Mouse (Mus musculus) olfactory bulb, adult 2 months (tissue): ENCODE results near the gene Tnpo1. TPM values are rescaled to one million over a fixed set of nuclear protein-coding genes. Genes with fewer than 3 reads are reported as not detected.

Source experiments
- H3K27ac ChIP-seq: fragments of 200-500 bp; 2 replicates; pipeline ENCODE4 v1.5.1; 2012; ENCODE audit warnings: low read depth, low read length; ENCODE audit not compliant: insufficient read depth
- H3K4me1 ChIP-seq: fragments of 200-500 bp; 2 replicates; pipeline ENCODE4 v1.6.1; 2012; ENCODE audit warnings: low read length; ENCODE audit not compliant: control insufficient read depth, insufficient read depth
- H3K4me3 ChIP-seq: fragments of 200-500 bp; 2 replicates; pipeline ENCODE4 v1.5.1; 2012; ENCODE audit warnings: mild to moderate bottlenecking, low read depth, low read length, moderate library complexity; ENCODE audit not compliant: insufficient read depth
- CTCF ChIP-seq: fragments of 200-500 bp; IDR thresholded peaks from 2 replicates; pipeline ENCODE4 v1.5.1; 2012; ENCODE audit warnings: low read depth, mild to moderate bottlenecking, low read length, moderate library complexity; ENCODE audit not compliant: insufficient read depth
- POLR2A ChIP-seq: fragments of 200-500 bp; IDR thresholded peaks from 2 replicates; pipeline ENCODE4 v1.6.1; 2012; ENCODE audit warnings: mild to moderate bottlenecking, low read depth, low read length, moderate library complexity; ENCODE audit not compliant: insufficient read depth
- WGBS: fragments of 180-500 bp; shearing (Covaris S2); methylation state at CpG from one replicate; pipeline ENCODE4 v1.1.7; 2018; 5-methylcytosine and 5-hydroxymethylcytosine counted together
- polyA plus RNA-seq: library from polyadenylated mRNA; stranded (reverse); fragments of >200 nt; gene quantifications from 2 replicates; pipeline ENCODE4 v1.2.4, GENCODE M21; 2012; ENCODE audit warnings: low replicate concordance; ENCODE audit not compliant: missing spikeins, insufficient read depth, insufficient read length

The Tnpo1 gene
- polyA plus RNA-seq, 1 experiment, result not detected

DNA sequence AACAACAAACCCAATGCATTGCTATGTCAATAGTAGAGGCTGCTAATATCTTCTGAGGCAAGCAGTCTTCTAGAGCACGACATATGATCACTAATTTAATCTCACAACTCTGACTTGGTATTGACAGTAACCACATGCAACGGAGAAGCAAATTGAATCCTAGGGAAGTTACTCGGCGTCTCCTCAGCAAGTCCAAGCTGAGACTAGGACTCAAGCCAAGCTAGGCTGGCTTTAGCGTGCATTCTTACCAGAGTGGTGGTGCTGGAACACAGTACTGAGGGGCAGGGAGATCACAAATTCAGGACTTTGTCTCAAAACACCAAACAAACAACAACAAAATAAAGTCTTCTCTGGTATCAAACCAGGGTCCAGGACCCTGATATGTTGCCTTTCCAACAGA is 28.6 kb downstream of the Tnpo1 start:
- WGBS, result 41% methylated on average over 5 of the region's 5 CpGs
- no peak for TF ChIP-seq POLR2A
- no peak for TF ChIP-seq CTCF
- Histone ChIP-seq H3K4me1 (peaks cover 13% of the 10 kb centered on the region), H3K4me3 (no peak overlapping the region), H3K27ac (no peak overlapping the region)

DNA sequence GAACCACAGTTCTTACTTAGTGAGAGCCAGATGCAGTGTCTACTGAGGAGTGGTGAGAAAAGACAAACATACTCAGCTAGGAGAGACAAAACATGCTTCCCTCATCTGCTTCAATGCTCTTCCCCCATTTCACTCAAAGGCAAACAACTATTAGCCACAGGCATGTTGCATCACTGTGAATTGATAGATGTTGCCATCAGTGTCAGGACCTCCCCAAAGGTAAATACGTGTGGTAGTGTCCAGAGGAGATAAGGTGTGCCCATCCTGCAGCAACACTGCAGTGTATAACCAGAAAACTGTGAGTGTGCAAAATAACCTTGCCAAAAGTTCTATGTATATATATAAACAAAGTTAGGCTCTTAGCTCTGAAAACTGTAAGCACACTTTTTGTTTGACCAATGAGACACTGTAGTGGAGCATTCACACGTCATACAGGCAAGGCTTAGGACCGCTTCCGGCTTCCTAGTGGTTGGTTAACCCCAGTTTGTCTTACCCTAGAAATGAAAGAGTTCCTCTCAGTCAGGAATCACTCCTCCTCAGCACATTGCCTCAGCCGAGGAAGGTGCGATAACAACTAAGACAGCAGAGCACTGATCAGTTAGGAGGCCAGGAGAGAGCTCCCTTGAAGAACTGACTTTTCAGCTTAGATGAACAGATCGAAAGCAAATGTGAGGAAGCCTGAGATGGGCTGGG is 29.6 kb downstream of the Tnpo1 start:
- TF ChIP-seq CTCF (no peak), POLR2A (no peak)
- H3K4me1 ChIP-seq, result peaks cover 10% of the 10 kb centered on the region; the same call in 1 of the 2 replicates
- WGBS, result 72% methylated on average over 7 of the region's 7 CpGs
- H3K4me3 ChIP-seq, result no peak overlapping the region
- no peak overlapping the region for H3K27ac ChIP-seq

DNA sequence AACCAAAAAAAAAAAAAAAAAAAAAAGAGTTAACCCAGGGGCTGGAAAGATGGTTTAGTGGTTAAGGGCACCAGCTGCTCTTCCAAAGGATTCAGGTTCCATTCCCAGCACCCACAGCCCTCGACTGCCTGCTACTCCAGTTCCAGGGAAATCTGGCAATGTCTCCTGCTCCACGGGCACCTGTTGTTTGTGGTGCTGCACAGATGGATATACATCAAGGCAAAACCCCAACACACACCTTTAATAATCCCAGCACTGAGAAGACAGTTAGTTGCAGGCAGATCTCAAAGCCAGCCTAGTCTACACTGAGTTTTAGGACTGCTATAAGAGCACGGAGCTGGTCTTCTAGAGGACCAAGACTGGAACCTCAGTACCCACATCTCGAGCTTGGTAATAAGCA is 30.2 kb downstream of the Tnpo1 start:
- 71% methylated on average over 4 of the region's 4 CpGs for WGBS
- H3K27ac ChIP-seq, result no peak overlapping the region
- peaks cover 8% of the 10 kb centered on the region; the same call in 1 of the 2 replicates for H3K4me1 ChIP-seq
- no peak overlapping the region for H3K4me3 ChIP-seq
- TF ChIP-seq POLR2A, result no peak
- no peak for TF ChIP-seq CTCF

DNA sequence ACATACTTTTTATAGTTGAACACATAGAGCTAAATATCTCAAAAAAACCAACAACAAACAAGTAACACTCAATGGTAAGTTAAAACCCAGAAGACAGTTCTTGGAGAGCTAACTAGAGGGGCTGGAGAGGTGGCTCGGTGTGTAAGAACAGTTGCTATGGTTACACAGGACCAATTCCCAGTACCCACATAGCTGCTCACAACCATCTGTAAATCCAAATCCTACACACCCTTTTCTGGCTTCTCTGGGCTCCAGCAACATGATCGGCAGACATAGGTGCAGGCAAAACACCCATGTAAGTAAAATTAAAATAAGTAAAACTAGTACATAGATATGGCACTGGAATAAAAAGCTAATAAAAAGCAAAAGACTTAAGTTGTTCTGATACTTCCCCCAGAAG is 31.3 kb downstream of the Tnpo1 start:
- no peak overlapping the region for H3K27ac ChIP-seq
- WGBS, result 22% methylated on average over 2 of the region's 2 CpGs
- peaks cover 7% of the 10 kb centered on the region for H3K4me1 ChIP-seq
- TF ChIP-seq CTCF, result no peak
- no peak for TF ChIP-seq POLR2A
- no peak overlapping the region for H3K4me3 ChIP-seq

DNA sequence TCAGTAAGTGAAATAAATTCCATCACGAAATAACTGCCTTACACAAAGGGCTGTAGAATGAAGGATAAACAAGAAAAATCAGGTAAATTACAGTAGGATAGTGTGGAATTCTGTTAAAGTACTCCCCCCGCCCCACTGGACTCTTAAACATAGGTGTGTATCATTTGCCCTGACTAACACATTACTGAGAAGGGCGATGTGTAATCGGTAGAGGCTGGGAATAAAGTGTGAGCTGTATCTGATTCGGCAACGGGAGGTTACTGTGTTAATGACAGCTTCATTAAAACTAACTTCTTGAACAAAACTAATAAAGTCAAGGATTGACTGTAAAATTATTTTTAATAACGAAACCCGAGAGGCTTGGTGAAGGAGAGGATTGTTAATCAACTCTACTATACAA is 34.7 kb downstream of the Tnpo1 start:
- no peak overlapping the region for H3K4me3 ChIP-seq
- no peak for TF ChIP-seq CTCF
- TF ChIP-seq POLR2A, result no peak
- 11% methylated on average over 8 of the region's 8 CpGs for WGBS
- H3K27ac ChIP-seq, result no peak overlapping the region
- peaks cover 9% of the 10 kb centered on the region for H3K4me1 ChIP-seq

DNA sequence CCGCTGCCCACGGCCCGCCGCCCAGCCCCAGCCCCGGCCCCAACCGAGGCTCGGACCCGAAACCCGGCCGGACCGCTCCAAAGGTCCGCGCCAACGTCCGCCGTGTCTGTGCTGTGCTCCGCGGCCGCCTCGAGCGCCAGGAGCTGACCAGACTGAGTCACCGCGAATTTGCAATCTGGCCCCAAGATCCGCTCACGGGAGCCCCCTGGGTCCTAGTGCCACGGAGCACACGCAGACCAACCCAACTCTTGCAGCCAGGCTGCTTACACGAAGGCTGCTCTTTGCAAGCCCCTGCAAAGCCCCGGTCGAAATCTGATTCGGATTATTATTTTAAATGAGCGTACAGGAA is 35.3 kb downstream of the Tnpo1 start:
- TF ChIP-seq CTCF, result no peak
- TF ChIP-seq POLR2A, result peak; percentile 33; the same call in 1 of the 2 replicates
- peak overlapping the region; percentile 86 for H3K4me3 ChIP-seq
- peaks cover 7% of the 10 kb centered on the region for H3K4me1 ChIP-seq
- peak overlapping the region; percentile 36 for H3K27ac ChIP-seq
- WGBS, result under 1% methylated on average over 32 of the region's 32 CpGs

DNA sequence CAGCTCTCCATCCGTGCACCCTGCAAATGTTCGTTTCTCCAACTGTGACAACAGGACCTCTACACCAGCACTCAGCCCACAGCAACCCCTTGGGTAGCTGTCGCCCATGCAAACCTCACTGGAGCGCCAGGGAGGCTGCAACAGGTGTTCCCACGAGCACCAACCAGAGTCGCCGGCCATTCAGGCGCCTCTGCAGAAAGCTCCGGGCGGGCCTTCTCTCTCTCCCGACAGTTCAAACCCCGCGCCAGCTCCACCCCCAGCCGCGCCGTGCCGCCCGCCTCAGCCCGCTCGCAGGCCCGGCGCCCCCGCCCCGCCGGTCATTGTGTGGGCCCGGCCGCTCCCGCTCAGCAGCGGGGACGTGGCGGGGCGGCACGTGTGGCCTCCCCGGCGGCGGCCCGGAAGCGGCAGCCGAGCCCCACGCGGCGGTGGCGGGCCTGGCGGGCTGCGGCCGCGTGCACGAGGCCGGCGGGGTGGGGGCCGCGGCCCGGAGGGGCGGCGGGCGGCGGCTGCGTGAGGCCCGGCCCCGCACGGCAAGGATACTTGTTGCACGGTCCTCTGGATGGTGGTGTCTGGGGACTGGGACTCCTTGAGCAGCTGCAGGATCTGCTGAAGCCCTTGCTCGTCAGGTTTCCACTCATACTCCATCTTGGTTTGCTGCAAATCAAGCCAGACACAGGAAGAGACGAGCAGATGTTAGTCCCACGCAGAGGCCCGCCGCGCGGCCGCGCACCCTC is 35.9 kb downstream of the Tnpo1 start:
- H3K4me1 ChIP-seq, result peaks cover 7% of the 10 kb centered on the region
- TF ChIP-seq POLR2A, result no peak
- no peak for TF ChIP-seq CTCF
- peak overlapping the region; percentile 86 for H3K4me3 ChIP-seq
- no peak overlapping the region; the same call in 1 of the 2 replicates for H3K27ac ChIP-seq
- WGBS, result 8% methylated on average over 71 of the region's 71 CpGs

DNA sequence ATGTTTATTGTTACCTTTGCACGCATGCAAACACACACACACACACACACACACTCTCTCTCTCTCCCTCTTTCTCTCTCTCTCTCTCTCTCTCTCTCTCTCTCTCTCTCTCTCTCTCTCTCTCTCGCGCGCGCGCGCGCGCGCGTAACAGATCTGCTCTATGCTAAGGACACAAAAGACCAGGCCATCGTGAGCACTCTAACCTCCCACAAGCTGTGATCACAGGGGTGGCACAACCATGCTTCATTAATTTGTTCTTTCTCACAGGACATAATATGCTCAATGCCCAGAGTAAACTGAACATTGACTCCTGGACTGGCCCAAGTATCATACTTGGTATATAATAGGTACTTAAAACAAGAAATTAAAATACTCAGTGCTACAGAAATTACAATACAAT is 37.0 kb downstream of the Tnpo1 start:
- TF ChIP-seq POLR2A (no peak), CTCF (no peak)
- 36% methylated on average over 11 of the region's 12 CpGs for WGBS
- Histone ChIP-seq H3K4me1 (peaks cover 7% of the 10 kb centered on the region), H3K27ac (no peak overlapping the region), H3K4me3 (no peak overlapping the region)

DNA sequence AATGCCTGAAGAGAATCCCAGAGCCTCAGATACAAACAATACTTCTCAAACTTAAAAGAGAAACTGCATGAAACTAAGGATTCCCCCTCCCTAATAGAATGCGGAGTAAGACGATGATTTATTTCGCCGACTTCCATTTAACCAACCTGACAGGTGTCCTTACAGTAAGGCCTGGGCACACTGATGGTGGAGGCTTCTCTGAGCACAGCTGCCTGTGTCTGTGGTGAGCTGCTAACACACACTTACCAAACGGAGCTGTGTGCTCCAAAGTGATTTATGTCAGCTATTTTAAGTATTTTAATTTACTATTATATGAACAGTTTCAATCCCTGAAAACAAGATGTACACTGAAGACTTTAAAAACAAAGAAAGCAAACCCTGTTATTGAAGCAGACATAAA is 42.4 kb downstream of the Tnpo1 start:
- TF ChIP-seq POLR2A, result no peak
- Histone ChIP-seq H3K27ac (no peak overlapping the region), H3K4me1 (peaks cover 6% of the 10 kb centered on the region), H3K4me3 (no peak overlapping the region)
- WGBS, result 87% methylated on average over 5 of the region's 5 CpGs
